31 mouse cellular contexts compared by ENCODE assay signal in genomic region chr8:54581436-54581835, GRCm38 (mm10). TPM values are rescaled to one million over a fixed set of nuclear protein-coding genes. Genes with fewer than 3 reads are reported as not detected.
DNase-seq lines count a peak whose midpoint lies in the region; ATAC-seq and TF ChIP-seq lines count a peak whose summit lies in the region.
"Had no signal": no experiment of that assay in that cellular context is flagged by ENCODE, and none has a peak within 500 bp of the region (broad histone marks: within the 10 kb centered on the region; RNA-seq: fewer than 3 reads in every experiment).

No protein-coding gene starts in this region.

- in situ Hi-C loops in Patski (cut with MboI; ENCODE audit: low pct_unique_long_range_greater_than_20kb) = no loop called here

- DNase-seq in gastrocnemius, adult 18-20 months (ENCODE audit: low spot score) = peak; percentile 73
- no peak for DNase-seq in gastrocnemius, postnatal 14 days
- DNase-seq in gastrocnemius, postnatal 25 days = peak; percentile 31
- DNase-seq in gastrocnemius, postnatal 4 days (ENCODE audit: low spot score in 2 of 2) = no peak
- DNase-seq in Patski (ENCODE audit: low read depth, low spot score) = no peak
- no peak for DNase-seq in cerebellum, adult 9-11 months
- DNase-seq in thymus, postnatal 25 days = no peak
- DNase-seq: adrenal gland, postnatal 10 days; adrenal gland, postnatal 36 days; cerebellum, adult 18-20 months; cerebellum, adult 9-10 months; cerebellum, postnatal 25 days; forebrain, postnatal 0 days; heart, adult 2 months; kidney, adult 11 months had no signal

- CTCF ChIA-PET in Patski (lab: Charles Lee) = interaction anchor here (1.0 to 1.8 kb wide), 3 partner anchors 29 to 74 kb away, joined by 3 to 5 read pairs (median 3); no protein-coding TSS in a partner anchor

- intact Hi-C loops in gastrocnemius, postnatal 14 days (cut with DNase I; ENCODE audit: low total_unique reads) = no loop called here

- POLR2A ChIA-PET in Patski (lab: Charles Lee) = no interaction called here

- no peak for ATAC-seq in Patski
- ATAC-seq: forebrain, embryonic 14.5 days; forebrain, postnatal 0 days; hindbrain, embryonic 16.5 days; intestine, embryonic 15.5 days had no signal

- peak; percentile 55 for TF ChIP-seq CTCF in Patski (IDR thresholded peaks at IDR 0.05)

- H3K27me3 ChIP-seq in Patski = no peaks in the 10 kb centered on the region
- H3K27me3 ChIP-seq: embryonic facial prominence, embryonic 15.5 days; heart, embryonic 13.5 days; hindbrain, embryonic 13.5 days; intestine, embryonic 15.5 days had no signal

RNA-seq across cellular contexts. Expression of gene Spata4, which starts 19.1 kb away (rescaled TPM):
- total RNA-seq in gastrocnemius, adult 18-20 months (2021) = not detected
- not detected for total RNA-seq in gastrocnemius, postnatal 14 days (2021)
- not detected for total RNA-seq in gastrocnemius, postnatal 25 days (2021)
- not detected for total RNA-seq in gastrocnemius, postnatal 4 days (2021)
- not detected for polyA plus RNA-seq in Patski (2021)
- total RNA-seq: adrenal gland, adult 18-20 months; adrenal gland, postnatal 10 days; common myeloid progenitor, adult 5-6 weeks; forebrain, postnatal 0 days; granulocyte monocyte progenitor cell, adult 5-6 weeks; heart, adult 2 months; heart, postnatal 25 days; MEL had no signal
- polyA plus RNA-seq: embryonic facial prominence, embryonic 12.5 days; forebrain, embryonic 11.5 days; heart, embryonic 10.5 days; heart, embryonic 13.5 days; heart, embryonic 16.5 days; hindbrain, embryonic 10.5 days; intestine, embryonic 15.5 days had no signal

RNA-seq across cellular contexts. Expression of gene Spcs3, which starts 51.6 kb away (rescaled TPM):
- total RNA-seq in gastrocnemius, adult 18-20 months (2021) = 10 to 100 TPM; 24.0 to 29.4 TPM
- 10 to 100 TPM; 18.4 to 21.9 TPM for total RNA-seq in gastrocnemius, postnatal 14 days (2021)
- total RNA-seq in gastrocnemius, postnatal 25 days (2021) = 10 to 100 TPM; 20.4 to 21.4 TPM
- total RNA-seq in gastrocnemius, postnatal 4 days (2021) = 10 to 100 TPM; 34.8 to 37.6 TPM
- 368 TPM for polyA plus RNA-seq in Patski (2021)

RNA-seq across cellular contexts. Expression of gene Asb5, which starts 52.1 kb away (rescaled TPM):
- total RNA-seq in gastrocnemius, adult 18-20 months (2021) = 100 to 1,000 TPM; 176 to 323 TPM
- total RNA-seq in gastrocnemius, postnatal 14 days (2021) = 100 to 1,000 TPM; 107 to 130 TPM
- 100 to 1,000 TPM; 122 to 163 TPM for total RNA-seq in gastrocnemius, postnatal 25 days (2021)
- total RNA-seq in gastrocnemius, postnatal 4 days (2021) = 10 to 100 TPM; 83.7 to 90.5 TPM
- 29.5 TPM for polyA plus RNA-seq in Patski (2021)
- total RNA-seq: common myeloid progenitor, adult 5-6 weeks; granulocyte monocyte progenitor cell, adult 5-6 weeks had no signal

Comparison
In these comparisons a context has a peak if more than half of its experiments do, and no peak if none do; other contexts are left out.
1. DNase-seq: peak in gastrocnemius, adult 18-20 months (single experiment) and gastrocnemius, postnatal 25 days (single experiment); none in gastrocnemius, postnatal 14 days (single experiment), gastrocnemius, postnatal 4 days (0 of 2), Patski (single experiment), cerebellum, adult 9-11 months (single experiment) and thymus, postnatal 25 days (single experiment).